Mouse (Mus musculus) neural tube, embryonic 13.5 days (tissue): Measurements from ENCODE around the gene Npb. TPM values are rescaled to one million over a fixed set of nuclear protein-coding genes. Genes with fewer than 3 reads are reported as not detected.
A peak's percentile ranks its signal among the peaks of the same experiment; 100 is the strongest.
"Not testable (repeated sequence)": the region's sequence is repeated elsewhere in the genome, so short reads cannot be mapped to it uniquely, and the experiment has no call there.

Experiments
- ATAC-seq: fragments of 200-750 bp; cut with Nextera tagmentation; 2 replicates; pipeline ENCODE4 v1.8.0; 2017; ENCODE audit warnings: low read depth, mild to moderate bottlenecking, moderate TSS enrichment, moderate library complexity
- H3K27ac ChIP-seq: fragments of 300-500 bp; sonication (generic); replicated peaks from 2 replicates; pipeline ENCODE4 v1.5.1; 2015; ENCODE audit warnings: moderate library complexity, mild to moderate bottlenecking, inconsistent platforms
- H3K27me3 ChIP-seq: fragments of 300-500 bp; sonication (generic); 2 replicates; pipeline ENCODE4 v1.6.1; 2015; ENCODE audit warnings: mild to moderate bottlenecking, inconsistent platforms
- H3K36me3 ChIP-seq: fragments of 300-500 bp; sonication (generic); 2 replicates; pipeline ENCODE4 v1.6.1; 2015; ENCODE audit warnings: mild to moderate bottlenecking, inconsistent platforms
- H3K4me1 ChIP-seq: fragments of 300-500 bp; sonication (generic); replicated peaks from 2 replicates; pipeline ENCODE4 v1.6.1; 2015; ENCODE audit warnings: inconsistent platforms
- H3K4me2 ChIP-seq: fragments of 300-500 bp; sonication (generic); 2 replicates; pipeline ENCODE4 v1.6.1; 2015; ENCODE audit warnings: inconsistent platforms, mild to moderate bottlenecking, moderate library complexity
- H3K4me3 ChIP-seq: fragments of 300-500 bp; sonication (generic); 2 replicates; pipeline ENCODE4 v1.5.1; 2015; ENCODE audit warnings: mild to moderate bottlenecking, inconsistent platforms
- H3K9ac ChIP-seq: fragments of 300-500 bp; sonication (generic); 2 replicates; pipeline ENCODE4 v1.6.1; 2015; ENCODE audit warnings: moderate library complexity, mild to moderate bottlenecking, inconsistent platforms
- H3K9me3 ChIP-seq: fragments of 300-500 bp; sonication (generic); 2 replicates; pipeline ENCODE4 v1.6.1; 2016; ENCODE audit warnings: inconsistent platforms
- WGBS: fragments of 180-500 bp; shearing (Covaris S2); methylation state at CpG from one replicate; pipeline ENCODE4 v1.1.7; 2015; 5-methylcytosine and 5-hydroxymethylcytosine counted together
- polyA plus RNA-seq: library from polyadenylated mRNA; unstranded; fragments of >200 nt; fragmentation: Nextera tagmentation; extraction: Ambion mirVana; gene quantifications from 2 replicates; pipeline ENCODE4 v1.2.1, GENCODE M21; 2015

Gene Npb
- polyA plus RNA-seq, 1 experiment from 2014 or later, result 0.81 TPM

DNA sequence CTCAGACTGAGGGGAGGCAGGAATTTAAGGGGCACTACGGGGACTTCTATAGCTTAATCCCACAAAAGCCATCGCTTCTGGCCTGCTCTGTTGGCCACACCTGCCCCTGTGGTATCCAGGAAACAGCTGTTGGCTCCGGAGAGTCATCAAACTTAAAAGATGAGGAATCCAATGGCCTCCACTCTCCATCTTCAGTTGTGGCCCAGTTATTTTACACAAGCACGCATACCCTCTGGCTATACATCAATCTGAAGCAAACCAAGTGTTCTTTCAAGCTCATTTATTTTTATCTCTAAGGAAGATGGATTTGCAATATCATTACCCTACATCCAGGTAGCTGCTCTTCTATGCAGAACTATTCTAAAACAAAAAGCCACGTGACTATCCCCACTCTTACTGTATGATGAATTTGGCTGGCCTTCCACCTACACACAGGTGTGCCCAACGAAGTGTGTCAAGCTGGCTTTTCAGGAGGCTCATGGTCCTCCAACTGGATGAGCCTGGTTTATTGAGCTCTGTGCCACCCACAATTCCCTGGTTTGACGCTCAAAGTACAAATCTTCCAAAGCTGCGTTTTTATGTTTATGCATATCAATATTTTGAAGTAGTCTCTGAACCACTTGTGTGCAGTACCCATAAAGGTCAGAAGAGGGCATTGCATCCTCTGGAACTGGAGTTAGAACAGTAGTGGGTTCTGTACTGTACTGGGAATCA, 25.9 kb upstream of the Npb start:
- H3K36me3 ChIP-seq, result peaks cover 61% of the 10 kb centered on the region
- H3K4me3 ChIP-seq, result peak overlapping the region; percentile 78
- peak overlapping the region; percentile 98 for H3K4me2 ChIP-seq
- H3K27me3 ChIP-seq, result no peaks in the 10 kb centered on the region
- H3K4me1 ChIP-seq, result peaks cover 35% of the 10 kb centered on the region
- peak overlapping the region; percentile 97 for H3K9ac ChIP-seq
- H3K27ac ChIP-seq, result peak overlapping the region; percentile 97
- H3K9me3 ChIP-seq, result no peaks in the 10 kb centered on the region
- ATAC-seq, result no peak
- WGBS, result 66% methylated on average over 8 of the region's 8 CpGs

- not testable (repeated sequence) for H3K9ac ChIP-seq, H3K4me2 ChIP-seq, H3K9me3 ChIP-seq, H3K4me3 ChIP-seq, H3K27me3 ChIP-seq, ATAC-seq
- 84% methylated on average over 2 of the region's 2 CpGs for WGBS
- H3K4me1 ChIP-seq, result peaks cover 35% of the 10 kb centered on the region
- 0 out of 2 replicates have a peak overlapping the region, but pooled peaks have one; percentile 97 for H3K27ac ChIP-seq
- H3K36me3 ChIP-seq, result peaks cover 61% of the 10 kb centered on the region
These were observed 25.3 kb upstream of the Npb start for GRCm38 (mm10) chr11:120582982-120583293.

DNA sequence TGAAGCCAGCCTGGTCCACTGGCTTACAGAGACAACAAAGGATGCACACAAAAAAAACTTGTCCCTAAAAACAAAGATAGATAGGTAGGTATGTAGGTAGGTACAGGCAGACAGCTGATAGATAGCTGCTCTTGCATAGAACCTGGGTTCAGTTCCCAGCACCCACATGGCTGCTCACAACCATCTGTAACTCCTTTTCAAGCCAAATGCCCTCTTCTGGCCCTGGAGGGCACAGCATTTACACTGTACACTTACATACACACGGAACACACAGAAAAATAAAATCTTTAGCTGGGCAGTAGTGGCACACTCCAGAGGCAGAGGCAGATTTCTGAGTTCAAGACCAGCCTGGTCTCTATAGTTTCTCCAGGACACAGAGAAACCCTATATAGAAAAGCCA, 24.3 kb upstream of the Npb start:
- WGBS, result 100% methylated on average over 1 of the region's 1 CpGs
- Histone ChIP-seq H3K27me3 (no peaks in the 10 kb centered on the region), H3K27ac (no peak overlapping the region), H3K9ac (no peak overlapping the region), H3K9me3 (no peaks in the 10 kb centered on the region), H3K4me1 (peaks cover 27% of the 10 kb centered on the region), H3K36me3 (peaks cover 60% of the 10 kb centered on the region), H3K4me3 (no peak overlapping the region), H3K4me2 (no peak overlapping the region)
- no peak for ATAC-seq

- ATAC-seq, result no peak
- peaks cover 97% of the 10 kb centered on the region for H3K36me3 ChIP-seq
- H3K4me3 ChIP-seq, result no peak overlapping the region
- no peak overlapping the region for H3K4me2 ChIP-seq
- H3K27me3 ChIP-seq, result no peaks in the 10 kb centered on the region
- 93% methylated on average over 6 of the region's 6 CpGs for WGBS
- H3K4me1 ChIP-seq, result no peaks in the 10 kb centered on the region
- H3K9ac ChIP-seq, result no peak overlapping the region
- H3K27ac ChIP-seq, result no peak overlapping the region
- no peaks in the 10 kb centered on the region for H3K9me3 ChIP-seq
These were observed 19.7 kb upstream of the Npb start for GRCm38 (mm10) chr11:120588531-120588930.

GRCm38 (mm10) chr11:120597240-120598235, 10.7 kb upstream of the Npb start:
- peak overlapping the region; percentile 93 for H3K27ac ChIP-seq
- peak overlapping the region; percentile 99 for H3K4me2 ChIP-seq
- H3K36me3 ChIP-seq, result peaks cover 63% of the 10 kb centered on the region
- peak; percentile 71 for ATAC-seq
- no peaks in the 10 kb centered on the region for H3K27me3 ChIP-seq
- H3K9ac ChIP-seq, result peak overlapping the region; percentile 98
- no peaks in the 10 kb centered on the region for H3K9me3 ChIP-seq
- peaks cover 34% of the 10 kb centered on the region for H3K4me1 ChIP-seq
- H3K4me3 ChIP-seq, result peak overlapping the region; percentile 99
- WGBS, result 6% methylated on average over 92 of the region's 99 CpGs

DNA sequence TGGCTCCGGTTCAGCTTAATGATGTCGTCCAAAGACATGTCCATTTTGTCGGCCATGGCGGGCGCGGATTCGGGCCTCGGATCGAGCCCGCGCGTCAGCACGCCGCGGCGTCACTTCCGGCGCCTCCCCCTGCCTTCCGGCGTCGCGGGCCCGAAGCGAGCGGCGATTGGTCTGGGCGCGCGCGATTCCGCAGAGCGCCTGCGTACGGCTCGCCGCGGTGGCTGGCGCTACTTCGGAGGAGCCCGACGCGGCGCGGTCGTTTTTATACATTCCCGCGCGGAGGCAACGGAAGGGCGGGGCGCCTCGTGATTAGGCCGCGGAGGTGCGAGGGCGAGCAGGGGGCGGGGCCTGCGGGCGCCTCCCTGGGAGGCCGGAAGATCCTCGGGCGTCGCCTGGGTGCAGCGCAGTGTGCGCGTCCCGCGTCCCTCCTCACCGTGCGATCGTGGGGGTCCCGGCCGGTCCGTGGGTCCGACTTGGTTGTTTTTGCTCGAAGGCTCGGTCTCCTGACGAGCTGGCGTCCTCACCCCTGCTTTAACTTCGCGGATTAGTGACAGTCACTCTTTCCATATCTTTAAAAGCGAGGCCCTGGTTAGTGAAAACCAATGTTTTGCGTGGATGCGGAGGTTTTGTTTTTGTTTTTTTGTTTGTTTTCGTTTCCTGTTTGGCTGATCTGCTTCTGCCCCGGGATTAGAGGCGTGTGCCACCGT, 9.8 kb upstream of the Npb start, which contains the start of the genes Alyref and Anapc11:
Gene Alyref (minus strand): TSS at position 83 of the 707 bp plus-strand sequence.
Gene Anapc11 (plus strand): TSS at position 139 of the 707 bp plus-strand sequence.
- peaks cover 34% of the 10 kb centered on the region for H3K4me1 ChIP-seq
- H3K36me3 ChIP-seq, result peaks cover 63% of the 10 kb centered on the region
- no peaks in the 10 kb centered on the region for H3K27me3 ChIP-seq
- H3K9ac ChIP-seq, result peak within 1 kb of the TSS; percentile 98
- H3K4me2 ChIP-seq, result peak within 1 kb of the TSS; percentile 99
- no peaks in the 10 kb centered on the region for H3K9me3 ChIP-seq
- H3K4me3 ChIP-seq, result peak within 1 kb of the TSS; percentile 99
- H3K27ac ChIP-seq, result peak within 1 kb of the TSS; percentile 93
- WGBS, result 1% methylated on average over 88 of the region's 88 CpGs
- peak; percentile 97 for ATAC-seq

DNA sequence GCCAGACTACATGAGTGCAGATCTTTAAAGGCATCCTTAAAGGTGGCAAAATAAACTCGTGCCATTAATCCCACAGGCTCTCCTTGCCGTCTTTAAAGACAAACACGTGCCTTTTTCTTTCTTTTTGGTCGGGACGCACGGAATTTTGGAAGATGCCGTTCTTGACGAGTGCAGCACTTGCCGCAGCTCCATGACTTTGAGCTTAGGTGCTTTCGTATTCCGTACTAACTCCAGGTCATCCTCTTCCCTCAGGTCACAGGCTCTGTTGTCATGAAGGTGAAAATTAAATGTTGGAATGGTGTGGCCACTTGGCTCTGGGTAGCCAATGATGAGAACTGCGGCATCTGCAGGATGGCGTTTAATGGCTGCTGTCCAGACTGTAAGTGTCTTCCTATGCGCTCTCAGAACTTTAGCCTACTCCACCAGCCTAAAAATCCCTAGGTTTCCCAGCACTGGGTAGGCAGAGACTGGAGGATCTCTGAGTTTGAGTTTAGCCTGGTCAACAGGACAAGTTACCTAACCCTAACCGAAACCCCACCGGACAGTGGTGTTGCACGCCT, 9.2 kb upstream of the Npb start:
- H3K4me2 ChIP-seq, result peak overlapping the region; percentile 99
- ATAC-seq, result no peak
- H3K4me3 ChIP-seq, result peak overlapping the region; percentile 99
- peaks cover 34% of the 10 kb centered on the region for H3K4me1 ChIP-seq
- H3K9ac ChIP-seq, result peak overlapping the region; percentile 98
- H3K27ac ChIP-seq, result peak overlapping the region; percentile 93
- H3K36me3 ChIP-seq, result peaks cover 62% of the 10 kb centered on the region
- WGBS, result 48% methylated on average over 17 of the region's 17 CpGs
- H3K9me3 ChIP-seq, result no peaks in the 10 kb centered on the region
- H3K27me3 ChIP-seq, result no peaks in the 10 kb centered on the region

- peaks cover 63% of the 10 kb centered on the region for H3K36me3 ChIP-seq
- WGBS, result 94% methylated on average over 3 of the region's 3 CpGs
These were observed 7.6 kb upstream of the Npb start for GRCm38 (mm10) chr11:120600716-120601115.

GRCm38 (mm10) chr11:120603545-120603944, 4.7 kb upstream of the Npb start:
- no peak overlapping the region for H3K4me3 ChIP-seq
- peaks cover 24% of the 10 kb centered on the region for H3K4me1 ChIP-seq
- WGBS, result 84% methylated on average over 2 of the region's 2 CpGs
- H3K36me3 ChIP-seq, result peaks cover 66% of the 10 kb centered on the region
- no peak overlapping the region for H3K27ac ChIP-seq
- no peak overlapping the region for H3K9ac ChIP-seq
- peaks cover 3% of the 10 kb centered on the region for H3K27me3 ChIP-seq
- H3K9me3 ChIP-seq, result no peaks in the 10 kb centered on the region
- ATAC-seq, result no peak
- no peak overlapping the region for H3K4me2 ChIP-seq

More at GRCm38 (mm10) chr11:120600716-120601115, 7.6 kb upstream of the Npb start:
- H3K27me3 ChIP-seq, result no peaks in the 10 kb centered on the region
- no peaks in the 10 kb centered on the region for H3K9me3 ChIP-seq
- H3K4me2 ChIP-seq, result no peak overlapping the region
- peaks cover 34% of the 10 kb centered on the region for H3K4me1 ChIP-seq
- no peak overlapping the region for H3K9ac ChIP-seq
- H3K27ac ChIP-seq, result no peak overlapping the region
- H3K4me3 ChIP-seq, result no peak overlapping the region
- no peak for ATAC-seq

- 92% methylated on average over 7 of the region's 7 CpGs for WGBS
- peaks cover 16% of the 10 kb centered on the region for H3K27me3 ChIP-seq
- H3K4me2 ChIP-seq, result no peak overlapping the region
- no peak overlapping the region for H3K9ac ChIP-seq
- no peak overlapping the region for H3K4me3 ChIP-seq
- H3K9me3 ChIP-seq, result no peaks in the 10 kb centered on the region
- H3K36me3 ChIP-seq, result peaks cover 71% of the 10 kb centered on the region
- no peak overlapping the region for H3K27ac ChIP-seq
- no peak for ATAC-seq
- peaks cover 18% of the 10 kb centered on the region for H3K4me1 ChIP-seq
These were observed 2.6 kb upstream of the Npb start for GRCm38 (mm10) chr11:120605667-120606066.

DNA sequence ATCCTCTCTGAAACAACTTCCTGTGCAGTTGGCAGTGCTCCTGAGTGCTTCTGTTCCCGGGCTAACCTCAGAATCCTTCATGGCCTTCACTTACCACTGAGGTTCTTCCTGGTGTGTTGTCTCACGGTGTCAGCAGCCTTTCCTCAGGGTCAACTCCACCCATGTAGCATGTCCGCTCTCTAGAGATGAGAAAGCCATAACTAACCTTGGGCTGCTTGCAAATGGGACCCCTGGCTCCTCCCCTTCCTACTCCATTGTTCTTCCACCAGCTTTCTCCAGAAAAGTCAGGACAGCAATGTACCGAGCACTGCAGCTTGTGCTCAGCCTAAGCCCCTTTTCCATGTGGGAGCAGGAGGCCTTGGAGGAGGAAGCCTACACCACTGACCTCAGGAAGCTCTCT, 1.5 kb upstream of the Npb start:
- Histone ChIP-seq H3K27me3 (peaks cover 16% of the 10 kb centered on the region), H3K9me3 (no peaks in the 10 kb centered on the region), H3K9ac (no peak overlapping the region), H3K4me3 (no peak overlapping the region), H3K36me3 (peaks cover 74% of the 10 kb centered on the region), H3K4me1 (peaks cover 18% of the 10 kb centered on the region), H3K4me2 (no peak overlapping the region), H3K27ac (no peak overlapping the region)
- no peak for ATAC-seq
- WGBS, result 70% methylated on average over 4 of the region's 4 CpGs
